Mouse (Mus musculus): ENCODE results near the gene Mast1. TPM values are rescaled to one million over a fixed set of nuclear protein-coding genes. Genes with fewer than 3 reads are reported as not detected.
A peak's percentile ranks its signal among the peaks of the same experiment; 100 is the strongest.

Gene Mast1
- polyA plus RNA-seq, 1 experiment from 2014 or later: 0.15 TPM

DNA sequence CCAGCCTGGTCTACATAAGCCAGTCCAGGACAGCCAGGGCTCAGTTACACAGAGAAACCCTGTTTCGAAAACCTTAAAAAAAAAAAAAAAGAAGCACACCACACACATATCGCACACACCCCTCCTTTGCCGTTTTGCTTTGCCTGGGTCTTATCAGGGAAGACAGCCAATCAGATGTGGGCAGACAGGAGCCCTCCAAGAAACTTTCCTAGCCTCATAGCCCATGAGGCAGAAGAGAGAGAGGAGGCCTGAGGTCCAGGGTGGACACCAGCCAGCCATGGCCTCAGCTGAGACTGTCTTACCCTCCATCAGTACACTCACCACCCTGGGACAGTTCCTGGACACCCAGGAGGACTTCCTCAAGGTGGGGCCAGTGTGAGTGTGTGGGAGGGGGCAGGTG is 35.4 kb downstream of the Mast1 start, which contains the start of gene Klf1:
Klf1 (plus strand) TSS at position 177 of the 400 bp plus-strand sequence.
- H3K36me3 ChIP-seq (ENCODE audit: control insufficient read depth, insufficient read depth): peaks cover 33% of the 10 kb centered on the region
- ATAC-seq (ENCODE audit: low read depth): peak; percentile 77
- peak within 1 kb of the TSS; percentile 96 for H3K4me2 ChIP-seq (ENCODE audit: low read depth, low read length)
- H3K27ac ChIP-seq (ENCODE audit: low read length): peak within 1 kb of the TSS; percentile 100
- 23% methylated on average over 3 of the region's 3 CpGs for WGBS (ENCODE audit: insufficient replicate concordance)
- H3K27me3 ChIP-seq (ENCODE audit: control insufficient read depth, insufficient read depth, low read depth, low read length): no peaks in the 10 kb centered on the region
- H3K9ac ChIP-seq (ENCODE audit: low read depth, low read length): peak within 1 kb of the TSS; percentile 99
- peaks cover 45% of the 10 kb centered on the region for H3K4me1 ChIP-seq (ENCODE audit: control insufficient read depth, low read depth, low read length)
- H3K4me3 ChIP-seq (ENCODE audit: low read depth, low read length): peak within 1 kb of the TSS; percentile 97
- H3K9me3 ChIP-seq (replicated peaks; ENCODE audit: control insufficient read depth, low read length): no peaks in the 10 kb centered on the region

- WGBS (ENCODE audit: insufficient replicate concordance): 18% methylated on average over 4 of the region's 4 CpGs
- Histone ChIP-seq H3K9me3 (replicated peaks; ENCODE audit: control insufficient read depth, low read length) (no peaks in the 10 kb centered on the region), H3K27me3 (ENCODE audit: control insufficient read depth, insufficient read depth, low read depth, low read length) (no peaks in the 10 kb centered on the region), H3K4me3 (ENCODE audit: low read depth, low read length) (peak overlapping the region; percentile 97), H3K4me1 (ENCODE audit: control insufficient read depth, low read depth, low read length) (peaks cover 45% of the 10 kb centered on the region), H3K9ac (ENCODE audit: low read depth, low read length) (peak overlapping the region; percentile 99), H3K36me3 (ENCODE audit: control insufficient read depth, insufficient read depth) (peaks cover 26% of the 10 kb centered on the region), H3K27ac (ENCODE audit: low read length) (peak overlapping the region; percentile 100), H3K4me2 (ENCODE audit: low read depth, low read length) (peak overlapping the region; percentile 96)
- peak; percentile 80 for ATAC-seq (ENCODE audit: low read depth)
Measured at GRCm38 (mm10) chr8:84901071-84901470, 36.1 kb downstream of the Mast1 start.

DNA sequence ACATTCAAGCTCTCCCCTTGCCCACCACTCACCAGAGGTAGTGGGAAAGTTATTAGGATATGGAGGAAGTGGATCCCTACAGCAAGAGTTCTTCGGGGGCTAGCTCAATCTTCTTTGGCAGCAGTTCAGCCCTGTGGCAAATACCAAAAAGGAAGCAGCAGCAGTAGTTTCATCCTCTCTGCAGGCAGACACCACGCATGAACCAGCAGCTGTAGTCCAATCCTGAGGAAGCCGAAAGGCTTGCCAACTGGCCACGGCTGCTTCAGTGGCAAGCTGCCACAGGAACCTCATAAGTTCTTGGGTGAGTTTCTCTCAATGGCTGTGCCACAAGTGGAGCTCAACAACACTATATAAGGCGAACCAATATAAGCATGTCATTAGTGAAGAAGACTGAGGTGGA is 41.2 kb downstream of the Mast1 start:
- no peak for ATAC-seq (ENCODE audit: low read depth)
- 77% methylated on average over 5 of the region's 5 CpGs for WGBS (ENCODE audit: insufficient replicate concordance)
- H3K27ac ChIP-seq (ENCODE audit: low read length): no peak overlapping the region
- H3K9me3 ChIP-seq (replicated peaks; ENCODE audit: control insufficient read depth, low read length): no peaks in the 10 kb centered on the region
- H3K36me3 ChIP-seq (ENCODE audit: control insufficient read depth, insufficient read depth): no peaks in the 10 kb centered on the region
- H3K27me3 ChIP-seq (ENCODE audit: control insufficient read depth, insufficient read depth, low read depth, low read length): no peaks in the 10 kb centered on the region
- H3K4me2 ChIP-seq (ENCODE audit: low read depth, low read length): no peak overlapping the region
- H3K9ac ChIP-seq (ENCODE audit: low read depth, low read length): no peak overlapping the region
- no peak overlapping the region for H3K4me3 ChIP-seq (ENCODE audit: low read depth, low read length)
- peaks cover 41% of the 10 kb centered on the region for H3K4me1 ChIP-seq (ENCODE audit: control insufficient read depth, low read depth, low read length)

- Histone ChIP-seq H3K27me3 (ENCODE audit: control insufficient read depth, insufficient read depth, low read depth, low read length) (no peaks in the 10 kb centered on the region), H3K4me3 (ENCODE audit: low read depth, low read length) (peak within 1 kb of the TSS; percentile 86), H3K4me1 (ENCODE audit: control insufficient read depth, low read depth, low read length) (peaks cover 20% of the 10 kb centered on the region), H3K36me3 (ENCODE audit: control insufficient read depth, insufficient read depth) (no peaks in the 10 kb centered on the region; the same call in 1 of the 2 replicates), H3K27ac (ENCODE audit: low read length) (peak within 1 kb of the TSS; percentile 74), H3K9me3 (replicated peaks; ENCODE audit: control insufficient read depth, low read length) (no peaks in the 10 kb centered on the region), H3K4me2 (ENCODE audit: low read depth, low read length) (peak within 1 kb of the TSS; percentile 97), H3K9ac (ENCODE audit: low read depth, low read length) (peak within 1 kb of the TSS; percentile 83)
- peak; percentile 95 for ATAC-seq (ENCODE audit: low read depth)
- under 1% methylated on average over 11 of the region's 11 CpGs for WGBS (ENCODE audit: insufficient replicate concordance)
Measured at GRCm38 (mm10) chr8:84893709-84894134, 43.4 kb downstream of the Mast1 start, which contains the start of gene Gcdh. TSS of gene Gcdh (minus strand) at chr8:84893921.

DNA sequence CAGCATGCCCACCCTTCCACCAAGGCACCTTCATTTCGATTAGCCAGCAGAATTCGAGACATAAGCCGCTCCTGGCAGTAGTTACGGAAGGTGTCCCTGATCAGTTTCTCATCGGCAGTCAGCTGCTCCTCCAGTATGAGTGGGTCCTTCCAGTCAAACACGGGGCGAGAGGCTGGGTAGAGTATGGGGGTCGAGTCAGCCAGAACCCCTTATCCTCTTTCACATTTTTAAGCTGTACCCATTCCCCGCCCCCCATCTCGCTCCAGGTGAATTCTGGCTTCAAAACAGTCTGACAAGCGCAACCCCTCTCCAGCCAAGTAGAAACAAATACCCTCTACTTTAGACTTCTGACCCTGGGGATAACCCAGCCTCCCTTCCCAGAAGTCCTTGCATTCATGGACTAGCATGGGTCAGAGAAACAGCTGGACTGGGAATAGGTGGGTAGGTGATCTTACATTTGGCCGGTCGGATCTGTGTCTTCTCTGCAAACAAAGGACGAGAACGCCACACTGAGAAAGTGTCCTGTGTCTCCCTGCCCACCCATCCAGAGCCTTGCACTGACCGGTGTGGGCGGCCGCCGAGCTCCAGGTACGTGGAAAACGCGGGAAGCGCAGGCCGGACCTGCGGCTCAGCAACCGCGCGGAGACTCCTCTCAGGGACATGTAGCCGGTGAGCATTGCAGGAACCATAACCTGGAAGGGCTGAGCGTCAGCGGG is 44.0 kb downstream of the Mast1 start:
- Histone ChIP-seq H3K9ac (ENCODE audit: low read depth, low read length) (peak overlapping the region; percentile 83), H3K36me3 (ENCODE audit: control insufficient read depth, insufficient read depth) (peaks cover 5% of the 10 kb centered on the region), H3K9me3 (replicated peaks; ENCODE audit: control insufficient read depth, low read length) (no peaks in the 10 kb centered on the region), H3K27me3 (ENCODE audit: control insufficient read depth, insufficient read depth, low read depth, low read length) (no peaks in the 10 kb centered on the region), H3K4me1 (ENCODE audit: control insufficient read depth, low read depth, low read length) (peaks cover 18% of the 10 kb centered on the region), H3K4me3 (ENCODE audit: low read depth, low read length) (peak overlapping the region; percentile 86), H3K4me2 (ENCODE audit: low read depth, low read length) (peak overlapping the region; percentile 97), H3K27ac (ENCODE audit: low read length) (peak overlapping the region; percentile 74)
- ATAC-seq (ENCODE audit: low read depth): peak; percentile 35
- 13% methylated on average over 31 of the region's 31 CpGs for WGBS (ENCODE audit: insufficient replicate concordance)

GRCm38 (mm10) chr8:84889141-84889540 is 48.0 kb downstream of the Mast1 start:
- H3K9ac ChIP-seq (ENCODE audit: low read depth, low read length): no peak overlapping the region
- no peak overlapping the region; the same call in 1 of the 2 replicates for H3K27ac ChIP-seq (ENCODE audit: low read length)
- 82% methylated on average over 1 of the region's 1 CpGs for WGBS (ENCODE audit: insufficient replicate concordance)
- H3K36me3 ChIP-seq (ENCODE audit: control insufficient read depth, insufficient read depth): peaks cover 25% of the 10 kb centered on the region
- no peak overlapping the region for H3K4me3 ChIP-seq (ENCODE audit: low read depth, low read length)
- ATAC-seq (ENCODE audit: low read depth): no peak
- H3K9me3 ChIP-seq (replicated peaks; ENCODE audit: control insufficient read depth, low read length): no peaks in the 10 kb centered on the region
- H3K4me1 ChIP-seq (ENCODE audit: control insufficient read depth, low read depth, low read length): peaks cover 16% of the 10 kb centered on the region
- H3K4me2 ChIP-seq (ENCODE audit: low read depth, low read length): no peak overlapping the region
- no peaks in the 10 kb centered on the region for H3K27me3 ChIP-seq (ENCODE audit: control insufficient read depth, insufficient read depth, low read depth, low read length)

GRCm38 (mm10) chr8:84888280-84888679 is 48.9 kb downstream of the Mast1 start:
- ATAC-seq (ENCODE audit: low read depth): no peak
- Histone ChIP-seq H3K27ac (ENCODE audit: low read length) (no peak overlapping the region), H3K4me3 (ENCODE audit: low read depth, low read length) (no peak overlapping the region), H3K4me1 (ENCODE audit: control insufficient read depth, low read depth, low read length) (peaks cover 13% of the 10 kb centered on the region), H3K36me3 (ENCODE audit: control insufficient read depth, insufficient read depth) (peaks cover 28% of the 10 kb centered on the region), H3K9ac (ENCODE audit: low read depth, low read length) (no peak overlapping the region), H3K27me3 (ENCODE audit: control insufficient read depth, insufficient read depth, low read depth, low read length) (no peaks in the 10 kb centered on the region), H3K9me3 (replicated peaks; ENCODE audit: control insufficient read depth, low read length) (no peaks in the 10 kb centered on the region), H3K4me2 (ENCODE audit: low read depth, low read length) (no peak overlapping the region)
- WGBS (ENCODE audit: insufficient replicate concordance): 86% methylated on average over 3 of the region's 3 CpGs

- H3K4me1 ChIP-seq (ENCODE audit: control insufficient read depth, low read depth, low read length): peaks cover 6% of the 10 kb centered on the region
- no peak overlapping the region for H3K4me3 ChIP-seq (ENCODE audit: low read depth, low read length)
- no peak overlapping the region for H3K27ac ChIP-seq (ENCODE audit: low read length)
- no peaks in the 10 kb centered on the region for H3K27me3 ChIP-seq (ENCODE audit: control insufficient read depth, insufficient read depth, low read depth, low read length)
- peaks cover 28% of the 10 kb centered on the region for H3K36me3 ChIP-seq (ENCODE audit: control insufficient read depth, insufficient read depth)
- H3K9me3 ChIP-seq (replicated peaks; ENCODE audit: control insufficient read depth, low read length): no peaks in the 10 kb centered on the region
- 56% methylated on average over 4 of the region's 4 CpGs for WGBS (ENCODE audit: insufficient replicate concordance)
- no peak for ATAC-seq (ENCODE audit: low read depth)
- no peak overlapping the region for H3K9ac ChIP-seq (ENCODE audit: low read depth, low read length)
- H3K4me2 ChIP-seq (ENCODE audit: low read depth, low read length): no peak overlapping the region
Measured at GRCm38 (mm10) chr8:84884728-84885127, 52.4 kb downstream of the Mast1 start.

DNA sequence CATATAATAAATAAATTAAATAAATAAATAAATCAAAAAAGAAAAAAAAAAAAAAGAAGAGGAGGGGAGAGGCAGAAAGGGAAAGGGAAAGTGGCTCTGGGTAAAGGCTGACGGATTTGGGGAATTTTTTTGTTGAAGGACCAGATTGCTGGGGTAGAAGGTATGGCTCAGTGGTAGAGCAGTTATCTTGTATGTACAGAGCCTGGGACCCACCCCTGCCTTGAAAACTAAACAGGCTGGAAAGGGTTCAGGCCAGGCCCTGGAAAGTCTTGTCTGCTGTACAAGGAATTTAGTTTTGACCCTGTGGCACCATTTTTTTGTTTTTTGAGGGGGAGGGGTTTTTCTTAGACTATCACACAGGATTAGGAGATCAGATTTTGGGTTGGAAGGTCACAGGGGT is 58.2 kb downstream of the Mast1 start:
- Histone ChIP-seq H3K9me3 (replicated peaks; ENCODE audit: control insufficient read depth, low read length) (no peaks in the 10 kb centered on the region), H3K27ac (ENCODE audit: low read length) (no peak overlapping the region), H3K4me1 (ENCODE audit: control insufficient read depth, low read depth, low read length) (peaks cover 15% of the 10 kb centered on the region), H3K4me2 (ENCODE audit: low read depth, low read length) (no peak overlapping the region), H3K27me3 (ENCODE audit: control insufficient read depth, insufficient read depth, low read depth, low read length) (no peaks in the 10 kb centered on the region), H3K9ac (ENCODE audit: low read depth, low read length) (no peak overlapping the region), H3K36me3 (ENCODE audit: control insufficient read depth, insufficient read depth) (0 out of 2 replicates have a peak, but pooled peaks cover 3% of the 10 kb centered on the region), H3K4me3 (ENCODE audit: low read depth, low read length) (no peak overlapping the region)
- 58% methylated on average over 1 of the region's 1 CpGs for WGBS (ENCODE audit: insufficient replicate concordance)
- peak; percentile 74 for ATAC-seq (ENCODE audit: low read depth)
